Mouse (Mus musculus) embryonic facial prominence, embryonic 12.5 days (tissue): ENCODE results near the gene Zdhhc1. TPM values are rescaled to one million over a fixed set of nuclear protein-coding genes. Genes with fewer than 3 reads are reported as not detected.

Source experiments
- ATAC-seq: fragments of 200-750 bp; cut with Nextera tagmentation; 2 replicates; pipeline ENCODE4 v1.8.0; 2017; ENCODE audit not compliant: insufficient number of reproducible peaks, insufficient read depth, low FRiP score, low TSS enrichment
- H3K27ac ChIP-seq: fragments of 300-500 bp; sonication (generic); 2 replicates; pipeline ENCODE4 v1.5.1; 2016; ENCODE audit warnings: mild to moderate bottlenecking
- H3K27me3 ChIP-seq: fragments of 300-500 bp; sonication (generic); 2 replicates; pipeline ENCODE4 v1.6.1; 2016; ENCODE audit warnings: mild to moderate bottlenecking, moderate library complexity
- H3K36me3 ChIP-seq: fragments of 300-500 bp; sonication (generic); 2 replicates; pipeline ENCODE4 v1.6.1; 2016; ENCODE audit warnings: mild to moderate bottlenecking
- H3K4me1 ChIP-seq: fragments of 300-500 bp; sonication (generic); 2 replicates; pipeline ENCODE4 v1.6.1; 2016
- H3K4me2 ChIP-seq: fragments of 300-500 bp; sonication (generic); replicated peaks from 2 replicates; pipeline ENCODE4 v1.6.1; 2016; ENCODE audit warnings: mild to moderate bottlenecking, moderate library complexity
- H3K4me3 ChIP-seq: fragments of 300-500 bp; sonication (generic); 2 replicates; pipeline ENCODE4 v1.5.1; 2016; ENCODE audit warnings: mild to moderate bottlenecking
- H3K9ac ChIP-seq: fragments of 300-500 bp; sonication (generic); 2 replicates; pipeline ENCODE4 v1.6.1; 2016; ENCODE audit warnings: mild to moderate bottlenecking, moderate library complexity
- H3K9me3 ChIP-seq: fragments of 300-500 bp; sonication (generic); 2 replicates; pipeline ENCODE4 v1.6.1; 2016; ENCODE audit warnings: mild to moderate bottlenecking, moderate library complexity
- WGBS: fragments of 180-500 bp; shearing (Covaris S2); methylation state at CpG from one replicate; pipeline ENCODE4 v1.1.7; 2016; 5-methylcytosine and 5-hydroxymethylcytosine counted together
- polyA plus RNA-seq: library from polyadenylated mRNA; unstranded; fragments of >200 nt; fragmentation: Nextera tagmentation; extraction: Ambion mirVana; gene quantifications from 2 replicates; pipeline ENCODE4 v1.2.1, GENCODE M21; 2016

The Zdhhc1 gene
- polyA plus RNA-seq, 1 experiment from 2014 or later, result 41.8 TPM

DNA sequence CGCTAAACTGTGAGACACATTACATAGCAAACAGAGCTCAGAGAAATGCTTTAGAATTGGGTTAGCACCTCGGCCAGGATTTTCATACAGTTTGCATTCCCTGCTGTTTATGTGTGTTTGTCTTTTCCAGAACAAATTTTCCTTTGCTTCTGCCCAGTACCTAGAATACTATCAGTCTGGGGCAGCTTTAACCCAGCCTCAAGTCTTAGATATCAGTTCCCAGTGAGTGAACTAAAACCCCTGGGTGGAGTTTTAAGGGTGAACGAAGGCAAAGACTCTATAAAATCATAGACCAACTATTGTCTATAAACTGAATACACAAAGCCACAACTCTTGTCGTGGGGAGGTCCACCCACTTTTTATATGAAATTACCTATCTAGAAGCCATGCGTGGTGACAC is 48.1 kb downstream of the Zdhhc1 start:
- H3K4me1 ChIP-seq, result peaks cover 9% of the 10 kb centered on the region; the same call in 1 of the 2 replicates
- H3K27me3 ChIP-seq, result no peaks in the 10 kb centered on the region
- H3K4me2 ChIP-seq, result no peak overlapping the region
- 83% methylated on average over 5 of the region's 5 CpGs for WGBS
- ATAC-seq, result no peak
- H3K36me3 ChIP-seq, result no peaks in the 10 kb centered on the region
- H3K27ac ChIP-seq, result no peak overlapping the region
- H3K9me3 ChIP-seq, result no peaks in the 10 kb centered on the region
- H3K4me3 ChIP-seq, result no peak overlapping the region
- no peak overlapping the region for H3K9ac ChIP-seq

DNA sequence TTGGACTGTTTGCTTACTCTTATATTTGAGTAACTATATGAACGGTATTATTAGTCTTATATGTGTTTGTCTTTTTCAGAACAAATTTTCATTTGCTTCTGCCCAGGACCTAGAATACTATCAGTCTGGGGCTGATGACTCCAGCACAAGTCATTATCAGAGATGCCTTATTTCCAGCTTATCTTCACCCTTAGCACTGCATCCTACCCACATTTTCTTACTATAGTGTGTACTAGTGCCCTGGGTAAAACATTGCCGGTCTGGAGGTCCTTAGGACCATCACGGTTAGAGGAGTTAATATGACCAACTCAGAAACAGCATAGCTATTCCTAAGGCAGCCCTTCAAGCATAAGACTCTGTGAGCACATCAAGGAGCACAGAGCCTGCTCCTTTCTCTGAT is 48.5 kb downstream of the Zdhhc1 start:
- Histone ChIP-seq H3K27ac (no peak overlapping the region), H3K4me3 (no peak overlapping the region), H3K9ac (no peak overlapping the region), H3K4me1 (peaks cover 9% of the 10 kb centered on the region; the same call in 1 of the 2 replicates), H3K27me3 (no peaks in the 10 kb centered on the region), H3K9me3 (no peaks in the 10 kb centered on the region), H3K36me3 (no peaks in the 10 kb centered on the region), H3K4me2 (no peak overlapping the region)
- 94% methylated on average over 3 of the region's 3 CpGs for WGBS
- no peak for ATAC-seq

DNA sequence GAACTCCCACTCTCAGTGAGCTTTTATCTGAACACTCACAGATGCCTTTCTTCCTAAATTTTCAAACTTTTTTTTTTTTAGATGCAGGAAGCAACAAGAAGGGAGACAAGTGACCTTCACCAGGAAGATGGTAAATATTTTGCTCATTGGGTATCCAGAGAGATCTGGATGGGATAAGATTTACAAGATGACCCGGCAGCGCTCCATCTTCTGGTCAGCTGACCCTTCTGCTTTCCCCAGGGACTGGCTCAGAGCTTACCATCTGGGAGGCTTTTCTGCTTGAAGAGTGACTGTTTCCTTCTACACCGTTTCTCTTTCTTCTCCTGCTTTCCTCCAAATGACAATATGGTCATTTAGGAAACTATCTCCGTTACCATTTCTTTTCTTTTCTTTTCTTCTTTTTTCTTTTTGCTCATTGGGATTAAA is 50.6 kb downstream of the Zdhhc1 start:
- no peak for ATAC-seq
- no peak overlapping the region for H3K9ac ChIP-seq
- H3K27ac ChIP-seq, result no peak overlapping the region
- peaks cover 9% of the 10 kb centered on the region; the same call in 1 of the 2 replicates for H3K4me1 ChIP-seq
- no peaks in the 10 kb centered on the region for H3K36me3 ChIP-seq
- 20% methylated on average over 4 of the region's 4 CpGs for WGBS
- H3K9me3 ChIP-seq, result no peaks in the 10 kb centered on the region
- H3K4me3 ChIP-seq, result no peak overlapping the region
- H3K27me3 ChIP-seq, result no peaks in the 10 kb centered on the region
- no peak overlapping the region for H3K4me2 ChIP-seq

DNA sequence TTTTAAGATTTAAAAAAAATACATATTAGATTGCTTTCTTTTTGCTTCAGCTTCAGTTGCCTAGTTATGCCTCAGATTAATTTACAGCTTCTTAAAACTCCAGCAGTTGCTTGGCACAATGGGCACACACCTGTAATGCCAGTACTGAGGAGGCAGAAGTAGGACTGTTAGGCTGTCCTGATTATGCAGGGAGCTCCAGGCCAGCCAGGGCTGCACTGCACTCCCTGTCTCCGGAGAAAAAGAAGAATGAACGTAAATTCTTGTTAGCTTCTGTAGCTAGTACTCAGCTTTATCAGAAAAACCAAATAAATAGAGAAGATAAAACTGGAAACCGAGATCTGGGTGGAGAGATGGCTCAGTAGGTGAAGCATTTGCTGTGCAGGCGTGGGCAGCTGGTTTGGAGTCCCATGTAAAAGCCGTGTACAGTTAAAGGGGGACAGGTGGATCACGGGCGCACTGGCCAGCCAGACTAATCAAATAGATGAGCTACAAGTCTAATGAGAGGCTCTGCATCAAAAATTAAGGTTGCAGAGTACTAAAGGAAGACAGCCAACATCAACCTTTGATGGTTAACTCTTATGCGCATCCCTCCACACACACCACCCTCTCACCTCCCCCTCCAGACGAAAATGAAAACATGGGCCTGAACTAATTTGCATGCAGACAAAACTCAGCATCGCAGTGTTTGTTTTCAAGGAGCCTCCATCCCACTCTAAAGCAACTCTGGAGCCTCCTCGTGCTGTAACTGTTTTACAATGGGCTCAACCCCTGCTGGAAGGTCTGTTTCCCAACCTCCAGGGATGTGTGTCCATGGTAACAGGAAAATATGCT is 51.2 kb downstream of the Zdhhc1 start:
- H3K4me2 ChIP-seq, result no peak overlapping the region
- no peaks in the 10 kb centered on the region for H3K27me3 ChIP-seq
- 43% methylated on average over 11 of the region's 11 CpGs for WGBS
- no peak overlapping the region for H3K9ac ChIP-seq
- H3K9me3 ChIP-seq, result no peaks in the 10 kb centered on the region
- peaks cover 9% of the 10 kb centered on the region; the same call in 1 of the 2 replicates for H3K4me1 ChIP-seq
- no peak overlapping the region for H3K4me3 ChIP-seq
- no peaks in the 10 kb centered on the region for H3K36me3 ChIP-seq
- ATAC-seq, result no peak
- H3K27ac ChIP-seq, result 0 out of 2 replicates have a peak overlapping the region, but pooled peaks have one; percentile 1

DNA sequence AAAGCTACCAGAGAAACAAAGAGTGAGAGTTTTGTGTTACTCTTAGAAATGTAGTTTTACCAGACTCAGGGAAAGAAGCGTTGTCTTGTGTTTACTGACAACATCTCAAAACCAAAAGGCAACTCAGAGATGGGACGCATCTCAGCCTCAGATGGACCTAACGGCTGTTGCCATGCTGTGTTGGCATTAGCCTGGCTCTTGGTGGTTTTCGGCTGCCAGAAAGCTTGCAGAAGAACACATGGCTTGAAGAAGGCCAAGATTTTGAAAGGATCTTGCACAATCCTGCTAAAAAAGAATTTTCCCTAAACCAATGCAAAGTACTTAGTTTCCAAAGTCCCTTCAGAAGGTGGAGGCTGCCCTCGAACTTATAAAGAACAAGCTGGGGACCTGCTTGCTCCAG is 54.0 kb downstream of the Zdhhc1 start:
- Histone ChIP-seq H3K4me3 (no peak overlapping the region), H3K36me3 (no peaks in the 10 kb centered on the region), H3K27ac (no peak overlapping the region), H3K4me1 (peaks cover 9% of the 10 kb centered on the region; the same call in 1 of the 2 replicates), H3K4me2 (no peak overlapping the region), H3K9me3 (no peaks in the 10 kb centered on the region), H3K27me3 (no peaks in the 10 kb centered on the region), H3K9ac (no peak overlapping the region)
- no peak for ATAC-seq
- 83% methylated on average over 5 of the region's 5 CpGs for WGBS

DNA sequence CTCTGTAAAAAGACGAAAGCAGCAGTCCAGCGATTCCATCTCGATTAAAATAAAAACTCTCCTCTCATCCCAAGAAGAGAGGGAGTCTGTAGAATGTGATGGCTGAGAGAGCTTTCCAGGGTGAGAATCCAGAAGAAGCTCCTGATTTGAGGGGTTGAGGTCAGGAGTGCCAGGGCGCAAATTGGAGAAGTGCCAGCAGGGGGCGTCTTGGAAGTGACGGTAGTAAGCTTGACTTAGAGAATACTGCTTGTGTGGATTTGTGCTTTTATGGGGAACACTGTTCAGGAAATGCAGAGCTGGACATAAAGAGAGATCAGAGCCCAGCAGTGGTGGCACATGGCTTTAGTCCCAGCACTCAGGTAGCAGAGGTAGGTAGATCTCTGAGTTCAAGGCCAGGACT is 55.3 kb downstream of the Zdhhc1 start:
- no peaks in the 10 kb centered on the region for H3K27me3 ChIP-seq
- no peak overlapping the region for H3K27ac ChIP-seq
- no peak overlapping the region for H3K4me2 ChIP-seq
- H3K36me3 ChIP-seq, result no peaks in the 10 kb centered on the region
- no peaks in the 10 kb centered on the region for H3K9me3 ChIP-seq
- no peak overlapping the region for H3K4me3 ChIP-seq
- ATAC-seq, result no peak
- H3K9ac ChIP-seq, result no peak overlapping the region
- WGBS, result 7% methylated on average over 6 of the region's 6 CpGs
- peaks cover 9% of the 10 kb centered on the region; the same call in 1 of the 2 replicates for H3K4me1 ChIP-seq

DNA sequence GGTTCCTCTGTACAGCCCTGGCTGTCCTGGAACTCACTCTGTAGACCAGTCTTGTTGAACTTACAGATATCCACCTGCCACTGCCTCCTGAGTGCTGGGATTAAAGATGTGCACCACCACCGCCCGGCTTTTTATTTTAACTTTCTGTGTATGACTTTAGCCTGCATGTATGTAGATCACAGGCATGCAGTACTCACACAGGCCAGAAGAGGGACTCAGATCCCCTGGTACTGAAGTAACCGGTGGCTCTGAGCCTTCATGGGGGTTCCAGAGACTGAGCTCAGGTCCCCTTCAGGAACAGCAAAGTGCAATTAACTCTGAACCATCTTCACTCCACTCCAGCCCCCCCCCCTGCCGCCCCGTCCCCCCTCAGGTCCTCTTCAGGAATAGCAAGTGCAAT is 57.8 kb downstream of the Zdhhc1 start:
- H3K9me3 ChIP-seq, result no peaks in the 10 kb centered on the region
- 25% methylated on average over 5 of the region's 5 CpGs for WGBS
- H3K4me1 ChIP-seq, result no peaks in the 10 kb centered on the region
- H3K27ac ChIP-seq, result no peak overlapping the region
- no peak for ATAC-seq
- H3K27me3 ChIP-seq, result no peaks in the 10 kb centered on the region
- H3K4me2 ChIP-seq, result no peak overlapping the region
- no peak overlapping the region for H3K9ac ChIP-seq
- no peak overlapping the region for H3K4me3 ChIP-seq
- no peaks in the 10 kb centered on the region for H3K36me3 ChIP-seq

DNA sequence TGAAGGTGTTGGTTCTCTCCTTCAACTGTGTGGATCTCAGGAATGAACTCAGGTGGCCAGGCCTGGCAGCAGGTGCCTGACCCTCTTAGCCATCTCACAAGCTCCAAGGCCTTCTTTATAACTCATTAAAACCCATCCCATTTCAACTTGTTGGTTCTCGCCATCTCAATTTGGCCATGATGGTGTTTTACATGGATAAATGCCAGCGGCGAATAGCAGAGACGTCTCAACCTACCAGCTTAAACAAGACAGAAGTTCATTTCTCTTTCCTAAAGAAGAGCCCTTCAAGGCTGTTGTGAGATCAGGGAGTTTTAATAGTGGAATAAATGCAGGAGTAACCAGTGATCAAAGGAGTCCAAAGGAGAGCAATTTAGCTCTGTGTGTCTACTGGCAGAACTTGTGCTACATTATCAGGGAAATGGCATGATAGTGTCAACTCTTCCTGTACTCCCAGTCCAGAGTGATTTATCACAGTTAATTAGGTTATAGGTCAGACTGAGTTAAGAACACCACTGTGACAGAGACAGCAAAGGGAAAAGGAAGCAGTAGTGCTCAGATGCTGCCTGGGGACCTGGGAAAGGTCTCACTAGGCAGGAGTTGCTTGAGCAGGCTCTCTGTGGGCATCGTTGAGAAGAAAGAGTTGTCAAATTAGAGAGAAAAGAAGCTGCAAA is 59.5 kb downstream of the Zdhhc1 start:
- no peak overlapping the region for H3K4me3 ChIP-seq
- WGBS, result 86% methylated on average over 5 of the region's 5 CpGs
- no peak overlapping the region for H3K27ac ChIP-seq
- no peak overlapping the region for H3K4me2 ChIP-seq
- no peak for ATAC-seq
- no peaks in the 10 kb centered on the region for H3K27me3 ChIP-seq
- H3K4me1 ChIP-seq, result peaks cover 6% of the 10 kb centered on the region; the same call in 1 of the 2 replicates
- H3K9me3 ChIP-seq, result no peaks in the 10 kb centered on the region
- H3K9ac ChIP-seq, result no peak overlapping the region
- no peaks in the 10 kb centered on the region for H3K36me3 ChIP-seq

DNA sequence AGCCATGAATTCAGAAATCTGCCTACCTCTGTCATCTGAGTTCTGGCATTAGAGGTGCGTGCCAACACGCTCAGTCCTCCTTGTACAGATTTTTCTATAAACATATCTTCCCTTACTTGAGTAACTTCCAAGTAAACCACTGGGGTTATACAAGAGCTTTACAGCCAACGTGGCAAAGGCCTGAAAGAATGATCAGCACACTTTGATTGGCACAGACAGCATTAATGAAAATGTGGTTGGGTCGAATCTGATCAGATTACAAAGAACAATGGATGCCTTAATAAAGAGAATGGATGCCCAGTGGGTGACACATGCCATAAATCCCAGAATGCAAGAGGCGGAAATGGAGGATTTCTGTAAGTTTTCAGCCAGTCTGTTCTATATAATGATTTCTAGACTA is 60.5 kb downstream of the Zdhhc1 start:
- Histone ChIP-seq H3K4me2 (no peak overlapping the region), H3K9ac (no peak overlapping the region), H3K36me3 (no peaks in the 10 kb centered on the region), H3K4me3 (no peak overlapping the region), H3K9me3 (no peaks in the 10 kb centered on the region), H3K4me1 (peaks cover 6% of the 10 kb centered on the region; the same call in 1 of the 2 replicates), H3K27me3 (no peaks in the 10 kb centered on the region), H3K27ac (no peak overlapping the region)
- WGBS, result 73% methylated on average over 5 of the region's 5 CpGs
- no peak for ATAC-seq

DNA sequence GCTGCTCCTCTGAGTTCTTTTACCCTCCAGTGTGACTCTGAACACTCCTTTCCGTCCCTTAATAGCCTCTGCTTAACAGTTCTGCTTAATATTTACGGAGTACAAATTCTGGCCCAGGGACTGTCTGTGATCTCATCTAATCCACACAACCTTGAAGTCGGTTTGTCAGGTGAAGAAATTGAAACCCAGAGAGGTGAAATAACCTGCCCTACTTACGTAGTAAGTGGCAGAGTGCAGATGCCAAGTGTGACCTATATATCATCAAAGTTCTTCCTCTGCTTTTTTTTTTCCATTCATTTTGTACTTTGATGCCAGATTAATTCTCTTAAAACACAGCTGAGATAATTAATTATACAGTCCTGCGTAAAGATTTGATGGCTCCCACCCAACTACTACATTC is 62.6 kb downstream of the Zdhhc1 start:
- H3K4me1 ChIP-seq, result peaks cover 6% of the 10 kb centered on the region; the same call in 1 of the 2 replicates
- no peak overlapping the region for H3K4me2 ChIP-seq
- H3K9me3 ChIP-seq, result no peaks in the 10 kb centered on the region
- H3K36me3 ChIP-seq, result no peaks in the 10 kb centered on the region
- H3K27ac ChIP-seq, result no peak overlapping the region
- H3K4me3 ChIP-seq, result no peak overlapping the region
- no peak overlapping the region for H3K9ac ChIP-seq
- no peaks in the 10 kb centered on the region for H3K27me3 ChIP-seq
- no peak for ATAC-seq
- WGBS, result 67% methylated on average over 5 of the region's 5 CpGs

DNA sequence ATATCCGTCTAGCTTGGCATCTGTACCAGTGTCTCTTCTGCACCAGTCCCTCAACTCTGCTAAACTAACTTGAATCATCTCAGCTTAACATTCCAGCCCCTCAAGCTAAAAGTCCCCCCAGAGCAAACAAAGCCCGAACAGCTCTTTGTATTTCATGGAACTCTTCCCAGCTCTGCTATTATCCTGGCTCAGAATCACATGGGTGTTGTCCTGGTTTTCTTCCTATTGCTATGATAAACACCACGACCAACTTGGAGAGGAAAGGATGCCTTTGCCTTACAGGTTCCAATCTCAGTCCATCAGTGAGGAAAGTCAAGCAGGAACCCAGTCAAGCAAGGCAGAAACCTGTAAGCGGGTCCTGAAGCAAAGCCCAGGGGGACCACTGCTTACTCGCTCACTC is 63.2 kb downstream of the Zdhhc1 start:
- Histone ChIP-seq H3K4me3 (no peak overlapping the region), H3K36me3 (no peaks in the 10 kb centered on the region), H3K27ac (no peak overlapping the region), H3K9me3 (no peaks in the 10 kb centered on the region), H3K27me3 (no peaks in the 10 kb centered on the region), H3K4me1 (peaks cover 6% of the 10 kb centered on the region; the same call in 1 of the 2 replicates), H3K9ac (no peak overlapping the region), H3K4me2 (no peak overlapping the region)
- ATAC-seq, result no peak
- WGBS, result 51% methylated on average over 5 of the region's 5 CpGs

DNA sequence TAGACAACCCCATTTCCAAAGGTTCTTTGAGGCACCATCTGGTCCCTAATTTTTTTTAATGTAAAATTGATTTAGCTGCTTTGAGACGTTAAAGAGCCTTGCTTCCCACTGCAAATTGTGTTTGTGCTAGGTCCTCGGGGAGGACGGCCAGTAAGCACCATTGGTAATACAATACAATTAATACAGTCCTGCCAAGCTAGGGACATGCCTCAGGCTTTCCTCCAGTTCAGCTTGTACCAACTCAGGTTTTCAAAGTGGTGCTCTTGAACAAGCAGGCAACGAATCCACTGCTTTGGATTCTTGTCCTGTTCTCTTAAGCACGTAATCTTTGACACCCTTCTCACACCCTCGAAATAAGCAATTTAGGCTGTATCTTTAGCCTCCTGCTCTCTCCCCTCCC is 63.7 kb downstream of the Zdhhc1 start:
- Histone ChIP-seq H3K4me2 (no peak overlapping the region), H3K9me3 (no peaks in the 10 kb centered on the region), H3K9ac (no peak overlapping the region), H3K4me3 (no peak overlapping the region), H3K27ac (no peak overlapping the region), H3K27me3 (no peaks in the 10 kb centered on the region), H3K36me3 (no peaks in the 10 kb centered on the region), H3K4me1 (peaks cover 6% of the 10 kb centered on the region; the same call in 1 of the 2 replicates)
- ATAC-seq, result no peak
- WGBS, result 35% methylated on average over 6 of the region's 6 CpGs
